Mouse (Mus musculus) liver, embryonic 14.5 days (tissue): ENCODE measurements around the gene Clps. TPM values are rescaled to one million over a fixed set of nuclear protein-coding genes. Genes with fewer than 3 reads are reported as not detected.
A peak's percentile ranks its signal among the peaks of the same experiment; 100 is the strongest.

Source experiments
- ATAC-seq: fragments of 200-750 bp; cut with Nextera tagmentation; 2 replicates; pipeline ENCODE4 v1.8.0; 2017; ENCODE audit warnings: moderate number of reproducible peaks, mild to moderate bottlenecking, moderate library complexity; ENCODE audit not compliant: insufficient read depth
- DNase-seq, 3 experiments: peaks; one replicate each; pipeline ENCODE4 v3.0.0-alpha.2; 2012 to 2013; ENCODE audit warnings: low read depth in 3 of 3, low spot score in 3 of 3
- H3K27ac ChIP-seq: fragments of 300-500 bp; sonication (generic); 2 replicates; pipeline ENCODE4 v1.5.1; 2014; ENCODE audit warnings: moderate library complexity, mild to moderate bottlenecking, control low read depth, inconsistent platforms
- H3K27me3 ChIP-seq: fragments of 300-500 bp; sonication (generic); 2 replicates; pipeline ENCODE4 v1.6.1; 2014; ENCODE audit warnings: mild to moderate bottlenecking, low read length, moderate library complexity; ENCODE audit not compliant: control insufficient read depth, insufficient read depth
- H3K36me3 ChIP-seq: fragments of 300-500 bp; sonication (generic); replicated peaks from 2 replicates; pipeline ENCODE4 v1.6.1; 2014; ENCODE audit warnings: low read depth; ENCODE audit not compliant: control insufficient read depth, insufficient read depth
- H3K4me1 ChIP-seq, 2 experiments: fragments of 200-500 bp in 1 of 2; fragments of 300-500 bp in 1 of 2; sonication (generic) in 1 of 2; replicated peaks; 2 replicates each; pipeline ENCODE4 v1.6.1; 2012 to 2014; ENCODE audit warnings: antibody characterized with exemption in 1 of 2, inconsistent platforms in 1 of 2, low read length in 1 of 2; ENCODE audit not compliant: control insufficient read depth in 2 of 2, insufficient read depth in 2 of 2
- H3K4me2 ChIP-seq: fragments of 300-500 bp; sonication (generic); 2 replicates; pipeline ENCODE4 v1.6.1; 2014; ENCODE audit warnings: low read depth, mild to moderate bottlenecking, control low read depth, moderate library complexity
- H3K4me3 ChIP-seq, 2 experiments: fragments of 200-500 bp in 1 of 2; fragments of 300-500 bp in 1 of 2; sonication (generic) in 1 of 2; 2 replicates each; pipeline ENCODE4 v1.5.1; 2012 to 2014; ENCODE audit warnings: low read depth in 2 of 2, low read length in 2 of 2, mild to moderate bottlenecking in 2 of 2, control low read depth in 1 of 2, inconsistent platforms in 1 of 2, moderate library complexity in 1 of 2; ENCODE audit not compliant: insufficient read depth in 1 of 2
- H3K9ac ChIP-seq: fragments of 300-500 bp; sonication (generic); replicated peaks from 2 replicates; pipeline ENCODE4 v1.6.1; 2014; ENCODE audit warnings: mild to moderate bottlenecking, control low read depth, moderate library complexity
- H3K9me3 ChIP-seq: fragments of 300-500 bp; sonication (generic); 2 replicates; pipeline ENCODE4 v1.6.1; 2016; ENCODE audit warnings: low read length, mixed read lengths; ENCODE audit not compliant: control insufficient read depth
- CTCF ChIP-seq: IDR thresholded peaks from 2 replicates; pipeline ENCODE4 v1.5.1; 2016; ENCODE audit warnings: antibody characterized with exemption, low read depth, control low read depth
- EP300 ChIP-seq: IDR thresholded peaks from 2 replicates; pipeline ENCODE4 v1.6.1; 2016; ENCODE audit warnings: antibody characterized with exemption, low read depth
- WGBS: fragments of 180-500 bp; shearing (Covaris S2); extraction: QIAGEN DNeasy Blood & Tissue Kit; methylation state at CpG from one replicate; pipeline ENCODE4 v1.1.7; 2014; ENCODE audit not compliant: insufficient replicate concordance; 5-methylcytosine and 5-hydroxymethylcytosine counted together
- microRNA-seq: library from miRNA; unstranded; fragments of <30 nt; microRNA quantifications from one replicate; pipeline ENCODE4, GENCODE M21; 2016
- polyA plus RNA-seq, 2 experiments: library from polyadenylated mRNA; depleted of rRNA in 1 of 2; stranded (reverse) in 1 of 2; unstranded in 1 of 2; fragments of >200 nt; fragmentation: Nextera tagmentation in 1 of 2; extraction: Ambion mirVana in 1 of 2; gene quantifications; 2 replicates each; pipeline versions ENCODE4 v1.2.1 to v1.2.3; 2012 to 2014

Gene Clps
- polyA plus RNA-seq, 2 experiments: 1.2 to 3.7 TPM

- no peaks in the 10 kb centered on the region for H3K36me3 ChIP-seq
- no peak for TF ChIP-seq CTCF
- no peak overlapping the region for H3K27ac ChIP-seq
- peaks cover 13% of the 10 kb centered on the region for H3K27me3 ChIP-seq
- no peak overlapping the region for H3K9ac ChIP-seq
- WGBS: 61% methylated on average over 1 of the region's 1 CpGs
- peaks cover 0 to 10% of the 10 kb centered on the region in 2 experiments; a peak in 2 of 4 replicates for H3K4me1 ChIP-seq
- H3K4me3 ChIP-seq: no peak overlapping the region
- no peak overlapping the region for H3K4me2 ChIP-seq
- no peaks in the 10 kb centered on the region for H3K9me3 ChIP-seq
- DNase-seq: no peak
- no peak for ATAC-seq
These were observed 47.2 kb downstream of the Clps start for GRCm38 (mm10) chr17:28513337-28513736.

GRCm38 (mm10) chr17:28512696-28513095 is 47.9 kb downstream of the Clps start:
- DNase-seq: no peak
- 0 out of 2 replicates have a peak, but pooled peaks have one; percentile 31 for ATAC-seq
- no peak overlapping the region for H3K9ac ChIP-seq
- H3K4me1 ChIP-seq: peaks cover 0 to 10% of the 10 kb centered on the region in 2 experiments; a peak in 2 of 4 replicates
- TF ChIP-seq EP300 (no peak), CTCF (no peak)
- no peak overlapping the region for H3K4me3 ChIP-seq
- H3K9me3 ChIP-seq: no peaks in the 10 kb centered on the region
- H3K36me3 ChIP-seq: no peaks in the 10 kb centered on the region
- 42% methylated on average over 6 of the region's 6 CpGs for WGBS
- H3K27ac ChIP-seq: no peak overlapping the region
- H3K4me2 ChIP-seq: no peak overlapping the region
- H3K27me3 ChIP-seq: peaks cover 8% of the 10 kb centered on the region

- Histone ChIP-seq H3K9ac (no peak overlapping the region), H3K4me3 (no peak overlapping the region), H3K27ac (no peak overlapping the region), H3K4me1 (peaks cover 0 to 10% of the 10 kb centered on the region in 2 experiments; a peak in 2 of 4 replicates), H3K4me2 (no peak overlapping the region), H3K36me3 (no peaks in the 10 kb centered on the region), H3K9me3 (no peaks in the 10 kb centered on the region), H3K27me3 (peaks cover 1% of the 10 kb centered on the region)
- no peak for ATAC-seq
- WGBS: 17% methylated on average over 9 of the region's 9 CpGs
- TF ChIP-seq EP300: no peak
- no peak for TF ChIP-seq CTCF
- DNase-seq: no peak
These were observed 48.7 kb downstream of the Clps start for GRCm38 (mm10) chr17:28511616-28512541.

- no peaks in the 10 kb centered on the region for H3K36me3 ChIP-seq
- TF ChIP-seq EP300 (no peak), CTCF (no peak)
- peaks cover 0 to 8% of the 10 kb centered on the region in 2 experiments; a peak in 2 of 4 replicates for H3K4me1 ChIP-seq
- WGBS: 4% methylated on average over 28 of the region's 28 CpGs
- no peak for DNase-seq
- no peak overlapping the region for H3K27ac ChIP-seq
- no peaks in the 10 kb centered on the region for H3K9me3 ChIP-seq
- H3K27me3 ChIP-seq: no peaks in the 10 kb centered on the region
- ATAC-seq: no peak
- no peak overlapping the region for H3K4me3 ChIP-seq
- no peak overlapping the region for H3K9ac ChIP-seq
- peak overlapping the region; percentile 30 for H3K4me2 ChIP-seq
These were observed 49.9 kb downstream of the Clps start for GRCm38 (mm10) chr17:28510445-28511342.

Small RNAs within 50 kb of the gene (microRNA-seq; reads per million reads assigned to microRNA genes)
- gene Gm25195 (not detected), gene Mir6969 (not detected)

Other genes with a start within 250 kb of the Clps start
- gene Fance, start 247.2 kb downstream of the Clps start, polyA plus RNA-seq (2012; rRNA removed): 4.5 and 5.5 TPM in 2 replicates
- gene Fance, start 247.2 kb downstream of the Clps start, polyA plus RNA-seq (2014; fragmentation: Nextera tagmentation; extraction: Ambion mirVana): 9.4 and 10.4 TPM in 2 replicates
- gene Rpl10a, start 232.3 kb downstream of the Clps start, polyA plus RNA-seq (2012; rRNA removed): 1,169 and 1,992 TPM in 2 replicates
- gene Rpl10a, start 232.3 kb downstream of the Clps start, polyA plus RNA-seq (2014; fragmentation: Nextera tagmentation; extraction: Ambion mirVana): 506 and 510 TPM in 2 replicates
- gene Tead3, start 209.9 kb downstream of the Clps start, polyA plus RNA-seq (2012; rRNA removed): 2.0 and 2.2 TPM in 2 replicates
- 0.52 and 0.63 TPM in 2 replicates for gene Tead3, start 209.9 kb downstream of the Clps start, polyA plus RNA-seq (2014; fragmentation: Nextera tagmentation; extraction: Ambion mirVana)
- gene Tulp1, start 195.5 kb downstream of the Clps start, polyA plus RNA-seq (2012; rRNA removed): 0.12 and 0.26 TPM in 2 replicates
- 0.28 and 0.42 TPM in 2 replicates for gene Tulp1, start 195.5 kb downstream of the Clps start, polyA plus RNA-seq (2014; fragmentation: Nextera tagmentation; extraction: Ambion mirVana)
- gene Fkbp5, start 43.2 kb downstream of the Clps start, polyA plus RNA-seq (2012; rRNA removed): 5.3 and 7.3 TPM in 2 replicates
- 3.5 and 3.6 TPM in 2 replicates for gene Fkbp5, start 43.2 kb downstream of the Clps start, polyA plus RNA-seq (2014; fragmentation: Nextera tagmentation; extraction: Ambion mirVana)
- 0.03 TPM in 1 of 2 replicates, not detected in the other for gene Armc12, start 30.0 kb downstream of the Clps start, polyA plus RNA-seq (2012; rRNA removed)
- gene Armc12, start 30.0 kb downstream of the Clps start, polyA plus RNA-seq (2014; fragmentation: Nextera tagmentation; extraction: Ambion mirVana): not detected in 2 replicates
- not detected in 2 replicates for gene Clpsl2, start 11.4 kb downstream of the Clps start, polyA plus RNA-seq (2012; rRNA removed)
- gene Clpsl2, start 11.4 kb downstream of the Clps start, polyA plus RNA-seq (2014; fragmentation: Nextera tagmentation; extraction: Ambion mirVana): not detected in 2 replicates
- gene Lhfpl5, start 14.9 kb upstream of the Clps start, polyA plus RNA-seq (2012; rRNA removed): not detected in 2 replicates
- not detected in 2 replicates for gene Lhfpl5, start 14.9 kb upstream of the Clps start, polyA plus RNA-seq (2014; fragmentation: Nextera tagmentation; extraction: Ambion mirVana)
- gene Srpk1, start 61.9 kb upstream of the Clps start, polyA plus RNA-seq (2012; rRNA removed): 11.5 and 12.9 TPM in 2 replicates
- gene Srpk1, start 61.9 kb upstream of the Clps start, polyA plus RNA-seq (2014; fragmentation: Nextera tagmentation; extraction: Ambion mirVana): 40.8 and 41.8 TPM in 2 replicates
- gene Slc26a8, start 129.5 kb upstream of the Clps start, polyA plus RNA-seq (2012; rRNA removed): 0.26 and 0.35 TPM in 2 replicates
- 0.11 and 0.21 TPM in 2 replicates for gene Slc26a8, start 129.5 kb upstream of the Clps start, polyA plus RNA-seq (2014; fragmentation: Nextera tagmentation; extraction: Ambion mirVana)
- 30.3 and 37.8 TPM in 2 replicates for gene Mapk14, start 130.6 kb upstream of the Clps start, polyA plus RNA-seq (2012; rRNA removed)
- gene Mapk14, start 130.6 kb upstream of the Clps start, polyA plus RNA-seq (2014; fragmentation: Nextera tagmentation; extraction: Ambion mirVana): 33.2 and 36.1 TPM in 2 replicates
- gene AC170998.1, start 165.3 kb upstream of the Clps start, polyA plus RNA-seq (2012; rRNA removed): 0.06 and 0.58 TPM in 2 replicates
- 0.40 and 0.74 TPM in 2 replicates for gene AC170998.1, start 165.3 kb upstream of the Clps start, polyA plus RNA-seq (2014; fragmentation: Nextera tagmentation; extraction: Ambion mirVana)
- 1.5 and 1.6 TPM in 2 replicates for gene Mapk13, start 208.5 kb upstream of the Clps start, polyA plus RNA-seq (2012; rRNA removed)
- gene Mapk13, start 208.5 kb upstream of the Clps start, polyA plus RNA-seq (2014; fragmentation: Nextera tagmentation; extraction: Ambion mirVana): 1.5 and 1.6 TPM in 2 replicates
- 95.9 and 98.3 TPM in 2 replicates for gene Brpf3, start 240.3 kb upstream of the Clps start, polyA plus RNA-seq (2012; rRNA removed)
- 48.6 and 66.8 TPM in 2 replicates for gene Brpf3, start 240.3 kb upstream of the Clps start, polyA plus RNA-seq (2014; fragmentation: Nextera tagmentation; extraction: Ambion mirVana)